Mouse (Mus musculus) lung, postnatal 0 days (tissue): Measurements from ENCODE around the gene Myb. TPM values are rescaled to one million over a fixed set of nuclear protein-coding genes. Genes with fewer than 3 reads are reported as not detected.
A peak's percentile ranks its signal among the peaks of the same experiment; 100 is the strongest.

Experiments used
- ATAC-seq: fragments of 200-750 bp; cut with Nextera tagmentation; 2 replicates; pipeline ENCODE4 v1.8.0; 2017; ENCODE audit warnings: moderate library complexity
- DNase-seq: peaks from one replicate; pipeline ENCODE4 v3.0.0-alpha.2; 2016; ENCODE audit warnings: low spot score
- H3K27ac ChIP-seq: fragments of 300-500 bp; sonication (generic); 2 replicates; pipeline ENCODE4 v1.5.1; 2014; ENCODE audit warnings: antibody characterized with exemption, mild to moderate bottlenecking, low read length, mixed read lengths
- H3K27me3 ChIP-seq: fragments of 300-500 bp; sonication (generic); replicated peaks from 2 replicates; pipeline ENCODE4 v1.6.1; 2014; ENCODE audit warnings: low read length, mixed read lengths; ENCODE audit not compliant: insufficient read depth
- H3K36me3 ChIP-seq: fragments of 300-500 bp; sonication (generic); 2 replicates; pipeline ENCODE4 v1.6.1; 2014; ENCODE audit warnings: low read length, mixed read lengths; ENCODE audit not compliant: insufficient read depth
- H3K4me1 ChIP-seq: fragments of 300-500 bp; sonication (generic); 2 replicates; pipeline ENCODE4 v1.6.1; 2014; ENCODE audit warnings: antibody characterized with exemption, low read depth, low read length, mixed read lengths; ENCODE audit not compliant: insufficient read depth
- H3K4me2 ChIP-seq: fragments of 300-500 bp; sonication (generic); replicated peaks from 2 replicates; pipeline ENCODE4 v1.6.1; 2014; ENCODE audit warnings: low read depth, mild to moderate bottlenecking, low read length, moderate library complexity, mixed read lengths
- H3K4me3 ChIP-seq: fragments of 300-500 bp; sonication (generic); 2 replicates; pipeline ENCODE4 v1.5.1; 2014; ENCODE audit warnings: low read depth, low read length
- H3K9ac ChIP-seq: fragments of 300-500 bp; sonication (generic); replicated peaks from 2 replicates; pipeline ENCODE4 v1.6.1; 2014; ENCODE audit warnings: low read depth, mild to moderate bottlenecking
- H3K9me3 ChIP-seq: fragments of 300-500 bp; sonication (generic); 2 replicates; pipeline ENCODE4 v1.6.1; 2016; ENCODE audit warnings: low read length, mixed read lengths
- CTCF ChIP-seq: IDR thresholded peaks from 2 replicates; pipeline ENCODE4 v1.5.1; 2016; ENCODE audit warnings: antibody characterized with exemption, mild to moderate bottlenecking
- EP300 ChIP-seq: IDR thresholded peaks from 2 replicates; pipeline ENCODE4 v1.6.1; 2016; ENCODE audit warnings: antibody characterized with exemption, mild to moderate bottlenecking, control low read depth
- WGBS: fragments of 180-500 bp; shearing (Covaris S2); extraction: QIAGEN DNeasy Blood & Tissue Kit; methylation state at CpG from one replicate; pipeline ENCODE4 v1.1.7; 2014; 5-methylcytosine and 5-hydroxymethylcytosine counted together
- polyA plus RNA-seq: library from polyadenylated mRNA; unstranded; fragments of >200 nt; fragmentation: Nextera tagmentation; extraction: Ambion mirVana; gene quantifications from 2 replicates; pipeline ENCODE4 v1.2.1, GENCODE M21; 2015

Myb gene
- polyA plus RNA-seq, 1 experiment from 2014 or later = 5.2 TPM

- Histone ChIP-seq H3K4me3 (no peak overlapping the region), H3K27me3 (no peaks in the 10 kb centered on the region), H3K27ac (no peak overlapping the region), H3K9ac (no peak overlapping the region), H3K36me3 (no peaks in the 10 kb centered on the region), H3K4me2 (no peak overlapping the region), H3K9me3 (no peaks in the 10 kb centered on the region), H3K4me1 (no peaks in the 10 kb centered on the region)
- no peak for ATAC-seq
- 57% methylated on average over 10 of the region's 10 CpGs for WGBS
- no peak for DNase-seq
- TF ChIP-seq CTCF = no peak
- no peak for TF ChIP-seq EP300
Observed at GRCm38 (mm10) chr10:21192436-21192835, 31.7 kb upstream of the Myb start.

GRCm38 (mm10) chr10:21189756-21190397 is 29.1 kb upstream of the Myb start:
- Histone ChIP-seq H3K36me3 (no peaks in the 10 kb centered on the region), H3K27ac (no peak overlapping the region), H3K4me1 (no peaks in the 10 kb centered on the region), H3K9ac (no peak overlapping the region), H3K4me3 (no peak overlapping the region), H3K27me3 (no peaks in the 10 kb centered on the region), H3K9me3 (no peaks in the 10 kb centered on the region), H3K4me2 (no peak overlapping the region)
- 64% methylated on average over 9 of the region's 9 CpGs for WGBS
- no peak for DNase-seq
- TF ChIP-seq CTCF (no peak), EP300 (no peak)
- no peak for ATAC-seq

GRCm38 (mm10) chr10:21189275-21189601 is 28.5 kb upstream of the Myb start:
- Histone ChIP-seq H3K27me3 (no peaks in the 10 kb centered on the region), H3K4me2 (peak overlapping the region; percentile 47), H3K9me3 (no peaks in the 10 kb centered on the region), H3K36me3 (no peaks in the 10 kb centered on the region), H3K27ac (no peak overlapping the region), H3K9ac (no peak overlapping the region), H3K4me3 (peak overlapping the region; percentile 33; the same call in 1 of the 2 replicates), H3K4me1 (no peaks in the 10 kb centered on the region)
- no peak for ATAC-seq
- no peak for DNase-seq
- 20% methylated on average over 8 of the region's 8 CpGs for WGBS
- TF ChIP-seq CTCF = no peak
- TF ChIP-seq EP300 = no peak

GRCm38 (mm10) chr10:21188564-21189274 is 27.9 kb upstream of the Myb start:
- WGBS = 19% methylated on average over 11 of the region's 11 CpGs
- H3K27me3 ChIP-seq = no peaks in the 10 kb centered on the region
- ATAC-seq = no peak; the same call in 1 of the 2 replicates
- no peak overlapping the region for H3K27ac ChIP-seq
- H3K4me1 ChIP-seq = no peaks in the 10 kb centered on the region
- no peak overlapping the region for H3K9ac ChIP-seq
- H3K4me2 ChIP-seq = peak overlapping the region; percentile 47
- H3K36me3 ChIP-seq = no peaks in the 10 kb centered on the region
- DNase-seq = peak; percentile 84
- H3K9me3 ChIP-seq = no peaks in the 10 kb centered on the region
- peak; percentile 83 for TF ChIP-seq CTCF
- TF ChIP-seq EP300 = no peak
- H3K4me3 ChIP-seq = peak overlapping the region; percentile 33

- Histone ChIP-seq H3K4me3 (no peak overlapping the region), H3K9me3 (no peaks in the 10 kb centered on the region), H3K27me3 (no peaks in the 10 kb centered on the region), H3K4me1 (no peaks in the 10 kb centered on the region), H3K4me2 (no peak overlapping the region), H3K27ac (no peak overlapping the region), H3K9ac (no peak overlapping the region), H3K36me3 (no peaks in the 10 kb centered on the region)
- no peak for ATAC-seq
- TF ChIP-seq EP300 (no peak), CTCF (no peak)
- no peak for DNase-seq
Observed at GRCm38 (mm10) chr10:21187847-21188246, 27.1 kb upstream of the Myb start.

- no peaks in the 10 kb centered on the region for H3K9me3 ChIP-seq
- H3K9ac ChIP-seq = no peak overlapping the region
- WGBS = 63% methylated on average over 5 of the region's 5 CpGs
- no peak for ATAC-seq
- H3K36me3 ChIP-seq = no peaks in the 10 kb centered on the region
- no peaks in the 10 kb centered on the region for H3K27me3 ChIP-seq
- no peak overlapping the region for H3K27ac ChIP-seq
- H3K4me3 ChIP-seq = no peak overlapping the region
- no peak for TF ChIP-seq CTCF
- TF ChIP-seq EP300 = no peak
- no peak overlapping the region for H3K4me2 ChIP-seq
- DNase-seq = no peak
- no peaks in the 10 kb centered on the region for H3K4me1 ChIP-seq
Observed at GRCm38 (mm10) chr10:21186733-21187132, 25.9 kb upstream of the Myb start.
